Comparison of ENCODE assay signal across 8 mouse cellular contexts in the genomic region with DNA sequence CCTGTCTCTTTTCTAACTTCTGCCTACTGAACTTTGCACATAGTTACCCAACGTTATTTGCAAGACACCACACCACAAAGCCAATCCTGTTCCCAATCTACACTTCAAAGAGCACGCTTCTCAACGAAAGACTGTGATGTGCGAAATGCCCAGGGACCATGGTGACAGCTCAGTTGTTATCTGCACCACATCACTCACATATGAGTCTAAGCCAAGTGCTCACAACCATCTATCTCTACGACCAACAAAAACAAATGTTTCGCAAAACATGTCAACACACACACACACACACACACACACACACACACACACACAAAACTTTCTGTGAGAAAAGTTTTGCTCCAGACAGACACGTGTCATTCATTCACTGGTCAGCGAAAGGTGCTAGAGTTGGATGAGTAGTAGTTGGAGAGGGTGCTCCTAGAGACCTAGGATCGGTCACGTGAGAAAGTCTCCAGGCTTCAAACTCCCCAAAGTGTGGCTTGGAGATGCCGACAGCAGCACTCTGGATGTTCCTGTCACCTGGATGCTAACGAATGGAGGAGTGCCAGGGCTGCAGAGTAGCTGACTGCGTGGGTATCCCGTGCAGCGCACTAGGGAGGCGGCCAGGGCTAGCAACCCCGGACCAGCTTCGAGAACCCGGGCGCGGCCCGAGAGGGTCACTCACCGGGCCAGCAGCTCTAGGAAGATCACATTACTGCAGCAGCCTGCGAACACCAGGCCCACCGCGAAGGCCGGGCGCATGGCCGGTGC. TPM values are rescaled to one million over a fixed set of nuclear protein-coding genes. Genes with fewer than 3 reads are reported as not detected.
DNase-seq lines count a peak whose midpoint lies in the region; ATAC-seq lines count a peak whose summit lies in the region.

No protein-coding gene starts in this region.

- WGBS in embryonic facial prominence, embryonic 10.5 days, result 4% methylated on average over 29 of the region's 29 CpGs
- 2% methylated on average over 29 of the region's 29 CpGs for WGBS in intestine, embryonic 15.5 days
- 4% methylated on average over 29 of the region's 29 CpGs for WGBS in midbrain, embryonic 14.5 days

- peak; percentile 91 for ATAC-seq in intestine, embryonic 15.5 days
- peak; percentile 83 for ATAC-seq in midbrain, embryonic 14.5 days (ENCODE audit: low FRiP score, low TSS enrichment)

- H3K9me3 ChIP-seq in embryonic facial prominence, embryonic 10.5 days, result no peaks in the 10 kb centered on the region
- no peaks in the 10 kb centered on the region for H3K9me3 ChIP-seq in intestine, embryonic 15.5 days
- no peaks in the 10 kb centered on the region for H3K9me3 ChIP-seq in midbrain, embryonic 14.5 days (ENCODE audit: control insufficient read depth, low read length)

- peaks cover 6% of the 10 kb centered on the region; the same call in 1 of the 2 replicates for H3K36me3 ChIP-seq in embryonic facial prominence, embryonic 10.5 days (replicated peaks)
- no peaks in the 10 kb centered on the region for H3K36me3 ChIP-seq in intestine, embryonic 15.5 days
- H3K36me3 ChIP-seq in midbrain, embryonic 14.5 days (ENCODE audit: control insufficient read depth, insufficient read depth, low read length), result no peaks in the 10 kb centered on the region

- H3K27ac ChIP-seq in embryonic facial prominence, embryonic 10.5 days (replicated peaks), result peak overlapping the region; percentile 90
- peak overlapping the region; percentile 71 for H3K27ac ChIP-seq in intestine, embryonic 15.5 days
- peak overlapping the region; percentile 78 for H3K27ac ChIP-seq in midbrain, embryonic 14.5 days (replicated peaks; ENCODE audit: low read depth, low read length)

- no peaks in the 10 kb centered on the region for H3K27me3 ChIP-seq in embryonic facial prominence, embryonic 10.5 days (replicated peaks; ENCODE audit: low read depth, poor library complexity, severe bottlenecking)
- no peaks in the 10 kb centered on the region for H3K27me3 ChIP-seq in intestine, embryonic 15.5 days (replicated peaks)
- no peaks in the 10 kb centered on the region for H3K27me3 ChIP-seq in midbrain, embryonic 14.5 days (ENCODE audit: control insufficient read depth, insufficient read depth, low read length)

- peak; percentile 54 for DNase-seq in embryo, embryonic 10.5 days (ENCODE audit: low spot score)
- DNase-seq in embryo, embryonic 9.5 days (ENCODE audit: extremely low spot score), result no peak
- DNase-seq in 3T3-L1 (ENCODE audit: low read depth, low spot score), result peak; percentile 64
- DNase-seq in embryonic facial prominence, embryonic 10.5 days (ENCODE audit: low spot score), result no peak
- no peak for DNase-seq in midbrain, embryonic 14.5 days
- DNase-seq in urinary bladder, postnatal 36 days (ENCODE audit: low spot score in 2 of 2), result no peak
- DNase-seq in thymus, postnatal 14 days, result no peak

- H3K4me1 ChIP-seq in embryonic facial prominence, embryonic 10.5 days, result peaks cover 9% of the 10 kb centered on the region
- 0 out of 2 replicates have a peak, but pooled peaks cover 4% of the 10 kb centered on the region for H3K4me1 ChIP-seq in intestine, embryonic 15.5 days (replicated peaks)
- peaks cover 9% of the 10 kb centered on the region for H3K4me1 ChIP-seq in midbrain, embryonic 14.5 days (ENCODE audit: control insufficient read depth, insufficient read depth, low read length)

- H3K4me2 ChIP-seq in intestine, embryonic 15.5 days (replicated peaks), result peak overlapping the region; percentile 66
- H3K4me2 ChIP-seq in midbrain, embryonic 14.5 days (ENCODE audit: low read length), result peak overlapping the region; percentile 73

- H3K9ac ChIP-seq in intestine, embryonic 15.5 days, result peak overlapping the region; percentile 86
- H3K9ac ChIP-seq in midbrain, embryonic 14.5 days (replicated peaks; ENCODE audit: low read length), result peak overlapping the region; percentile 79

- peak overlapping the region; percentile 88 for H3K4me3 ChIP-seq in embryonic facial prominence, embryonic 10.5 days
- peak overlapping the region; percentile 81 for H3K4me3 ChIP-seq in intestine, embryonic 15.5 days (replicated peaks)
- peak overlapping the region; percentile 74 for H3K4me3 ChIP-seq in midbrain, embryonic 14.5 days (replicated peaks; ENCODE audit: low read depth, low read length)

RNA-seq across cellular contexts. Expression of a gene that starts 0.6 kb away (rescaled TPM):
- polyA plus RNA-seq in embryonic facial prominence, embryonic 10.5 days (2016; fragmentation: Nextera tagmentation; extraction: Ambion mirVana), result 42.6 and 43.6 TPM in 2 replicates
- polyA plus RNA-seq in intestine, embryonic 15.5 days (2015; fragmentation: Nextera tagmentation; extraction: Ambion mirVana), result 37.3 and 42.6 TPM in 2 replicates
- 33.3 and 40.1 TPM in 2 replicates for polyA plus RNA-seq in midbrain, embryonic 14.5 days (2014; fragmentation: Nextera tagmentation; extraction: Ambion mirVana)

Comparison
In these comparisons a context has a peak if more than half of its experiments do, and no peak if none do; other contexts are left out.
1. DNase-seq: peak in embryo, embryonic 10.5 days (single experiment) and 3T3-L1 (single experiment); none in embryo, embryonic 9.5 days (single experiment), embryonic facial prominence, embryonic 10.5 days (single experiment), midbrain, embryonic 14.5 days (single experiment), urinary bladder, postnatal 36 days (0 of 2) and thymus, postnatal 14 days (single experiment).
2. Peak in every context shown above with its lines, with median percentiles within 50 percentile points of each other: H3K27ac ChIP-seq and H3K4me3 ChIP-seq.